Mouse (Mus musculus): ENCODE data around the gene Ngly1. TPM values are rescaled to one million over a fixed set of nuclear protein-coding genes. Genes with fewer than 3 reads are reported as not detected.

Gene Ngly1
- total and polyA plus RNA-seq, 3 experiments: 17.0 to 37.5 (median 21.7) TPM

- TF ChIP-seq MYC (IDR thresholded peaks at IDR 0.05; ENCODE audit: low read depth, low read length) (no peak), CTCF (conservative IDR thresholded peaks at IDR 0.05 in 1 of 2, IDR thresholded peaks at IDR 0.05 in 1 of 2; ENCODE audit: low read depth in 2 of 2, low read length in 2 of 2) (no peak), TCF12 (IDR thresholded peaks at IDR 0.05; ENCODE audit: low read depth, low read length) (no peak), MXI1 (IDR thresholded peaks at IDR 0.05; ENCODE audit: low read depth, low read length) (no peak), CHD2 (IDR thresholded peaks at IDR 0.05; ENCODE audit: low read length) (no peak), ZNF384 (IDR thresholded peaks at IDR 0.05; ENCODE audit: low read depth, low read length) (no peak), CHD1 (IDR thresholded peaks at IDR 0.05; ENCODE audit: low read depth, low read length) (no peak), NRF1 (IDR thresholded peaks at IDR 0.05; ENCODE audit: low read depth, low read length) (no peak), ZMIZ1 (IDR thresholded peaks at IDR 0.05; ENCODE audit: low read depth, low read length) (no peak), MEF2A (IDR thresholded peaks at IDR 0.05; ENCODE audit: borderline replicate concordance, low read depth, low read length) (no peak), KAT2A (IDR thresholded peaks at IDR 0.05; ENCODE audit: insufficient replicate concordance, low read length) (no peak), EP300 (IDR thresholded peaks at IDR 0.05; ENCODE audit: low read length) (no peak), POLR2A (IDR thresholded peaks at IDR 0.05; ENCODE audit: low read depth, low read length) (no peak)
- H3K4me2 ChIP-seq (ENCODE audit: insufficient read depth, low read depth, poor library complexity, severe bottlenecking): no peak overlapping the region
- H3K9me3 ChIP-seq (replicated peaks; ENCODE audit: low read length): no peaks in the 10 kb centered on the region
- H3K79me2 ChIP-seq (replicated peaks; ENCODE audit: control insufficient read depth, extremely low read depth, insufficient read depth, poor library complexity, severe bottlenecking): no peaks in the 10 kb centered on the region
- in situ Hi-C loops (cut with MboI; ENCODE audit: low pct_ligation_motif_present, low pct_unique_long_range_greater_than_20kb, low sequenced_read_pairs) (no loop called here), dilution Hi-C loops (cut with MboI; ENCODE audit: extremely low pct_ligation_motif_present, extremely low pct_unique_long_range_greater_than_20kb, low sequenced_read_pairs) (no loop called here)
- no peak overlapping the region for H3K4me3 ChIP-seq (replicated peaks in 1 of 3; ENCODE audit: low read depth in 2 of 3, low read length in 2 of 3, poor library complexity in 1 of 3)
- H3K27me3 ChIP-seq (replicated peaks): no peaks in the 10 kb centered on the region
- no peaks in the 10 kb centered on the region for H3K4me1 ChIP-seq (ENCODE audit: control insufficient read depth in 1 of 2, insufficient read depth in 2 of 2)
- H3K9ac ChIP-seq (ENCODE audit: insufficient read depth, low read depth): no peak overlapping the region
- no peak overlapping the region for H3K27ac ChIP-seq (ENCODE audit: insufficient read depth, low read depth)
- no peaks in the 10 kb centered on the region for H3K36me3 ChIP-seq (replicated peaks in 1 of 2; ENCODE audit: control insufficient read depth in 1 of 2, insufficient read depth in 1 of 2, low read length in 1 of 2)
- DNase-seq (ENCODE audit: extremely low read depth): no peak
Measured at GRCm38 (mm10) chr14:16201673-16202072, 47.4 kb upstream of the Ngly1 start.

- Histone ChIP-seq H3K4me1 (ENCODE audit: control insufficient read depth in 1 of 2, insufficient read depth in 2 of 2) (no peaks in the 10 kb centered on the region), H3K36me3 (replicated peaks in 1 of 2; ENCODE audit: control insufficient read depth in 1 of 2, insufficient read depth in 1 of 2, low read length in 1 of 2) (no peaks in the 10 kb centered on the region), H3K9me3 (replicated peaks; ENCODE audit: low read length) (no peaks in the 10 kb centered on the region), H3K4me3 (replicated peaks in 1 of 3; ENCODE audit: low read depth in 2 of 3, low read length in 2 of 3, poor library complexity in 1 of 3) (no peak overlapping the region), H3K9ac (ENCODE audit: insufficient read depth, low read depth) (no peak overlapping the region), H3K27me3 (replicated peaks) (no peaks in the 10 kb centered on the region), H3K79me2 (replicated peaks; ENCODE audit: control insufficient read depth, extremely low read depth, insufficient read depth, poor library complexity, severe bottlenecking) (no peaks in the 10 kb centered on the region), H3K4me2 (ENCODE audit: insufficient read depth, low read depth, poor library complexity, severe bottlenecking) (no peak overlapping the region), H3K27ac (ENCODE audit: insufficient read depth, low read depth) (no peak overlapping the region)
- dilution Hi-C loops (cut with MboI; ENCODE audit: extremely low pct_ligation_motif_present, extremely low pct_unique_long_range_greater_than_20kb, low sequenced_read_pairs) (no loop called here), in situ Hi-C loops (cut with MboI; ENCODE audit: low pct_ligation_motif_present, low pct_unique_long_range_greater_than_20kb, low sequenced_read_pairs) (no loop called here)
- no peak for DNase-seq (ENCODE audit: extremely low read depth)
- TF ChIP-seq NELFE (IDR thresholded peaks at IDR 0.05; ENCODE audit: low read depth, low read length): no peak
- TF ChIP-seq USF1 (IDR thresholded peaks at IDR 0.05; ENCODE audit: low read depth, low read length): no peak
- no peak for TF ChIP-seq TBP (conservative IDR thresholded peaks at IDR 0.05; ENCODE audit: low read depth, low read length)
- TF ChIP-seq MAX (IDR thresholded peaks at IDR 0.05; ENCODE audit: low read length): no peak
- TF ChIP-seq UBTF (IDR thresholded peaks at IDR 0.05; ENCODE audit: low read depth, low read length): no peak
- no peak for TF ChIP-seq MAZ (IDR thresholded peaks at IDR 0.05; ENCODE audit: low read depth, low read length)
- TF ChIP-seq RCOR1 (conservative IDR thresholded peaks at IDR 0.05; ENCODE audit: low read depth, low read length): no peak
- TF ChIP-seq HCFC1 (IDR thresholded peaks at IDR 0.05; ENCODE audit: low read depth, low read length): no peak
- TF ChIP-seq NRF1 (IDR thresholded peaks at IDR 0.05; ENCODE audit: low read depth, low read length): no peak
- TF ChIP-seq USF2 (conservative IDR thresholded peaks at IDR 0.05; ENCODE audit: low read depth, low read length): no peak
- TF ChIP-seq MYC (IDR thresholded peaks at IDR 0.05; ENCODE audit: low read depth, low read length): no peak
- TF ChIP-seq E2F4 (IDR thresholded peaks at IDR 0.05; ENCODE audit: insufficient replicate concordance, low read depth, low read length): no peak
- no peak for TF ChIP-seq ETS1 (conservative IDR thresholded peaks at IDR 0.05; ENCODE audit: low read depth, low read length)
- no peak for TF ChIP-seq GABPA (IDR thresholded peaks at IDR 0.05; ENCODE audit: insufficient replicate concordance, low read depth, low read length)
- TF ChIP-seq ZNF384 (IDR thresholded peaks at IDR 0.05; ENCODE audit: low read depth, low read length): no peak
- TF ChIP-seq BHLHE40 (IDR thresholded peaks at IDR 0.05; ENCODE audit: low read depth, low read length): no peak
- no peak for TF ChIP-seq ZKSCAN1 (IDR thresholded peaks at IDR 0.05; ENCODE audit: borderline replicate concordance, low read depth, low read length)
- TF ChIP-seq CHD2 (IDR thresholded peaks at IDR 0.05; ENCODE audit: low read length): no peak
Measured at GRCm38 (mm10) chr14:16207722-16208121, 41.4 kb upstream of the Ngly1 start.
